Mouse (Mus musculus): ENCODE measurements around the gene Gm14744. TPM values are rescaled to one million over a fixed set of nuclear protein-coding genes. Genes with fewer than 3 reads are reported as not detected.
A peak's percentile ranks its signal among the peaks of the same experiment; 100 is the strongest.
"Not testable (repeated sequence)": the region's sequence is repeated elsewhere in the genome, so short reads cannot be mapped to it uniquely, and the experiment has no call there.

Gm14744 gene
- polyA plus RNA-seq (2015; fragmentation: Nextera tagmentation; extraction: Ambion mirVana), result not detected in 2 replicates

DNA sequence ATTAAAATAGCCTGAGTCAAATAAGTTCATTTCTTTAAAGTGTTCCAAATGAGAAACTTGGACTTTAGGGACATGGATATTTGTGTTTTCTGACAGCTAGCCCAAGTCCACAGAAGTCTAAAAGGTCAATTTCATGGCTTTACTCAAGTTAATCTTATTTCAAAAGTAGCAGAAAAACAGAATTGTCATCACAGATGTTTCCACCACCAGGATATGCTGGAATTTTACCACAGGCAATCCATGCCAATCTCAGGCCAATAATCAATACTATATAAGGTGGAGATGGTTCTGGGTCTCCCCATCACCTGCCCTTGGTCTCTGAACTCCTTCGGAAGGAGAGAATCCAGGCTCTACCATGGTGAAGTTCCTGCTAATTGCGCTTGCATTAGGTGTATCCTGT lies at the start of gene Gm14744:
TSS of gene Gm14744 (plus strand) at position 301 of the 400 bp plus-strand sequence.
- not testable (repeated sequence) for ATAC-seq (replicated peaks; ENCODE audit: low FRiP score, low read depth); H3K4me3 ChIP-seq (replicated peaks; ENCODE audit: low read depth, low read length); H3K9ac ChIP-seq (ENCODE audit: low read depth, low read length); H3K4me2 ChIP-seq (ENCODE audit: low read length); H3K36me3 ChIP-seq (ENCODE audit: insufficient read depth, low read length); H3K27ac ChIP-seq; H3K4me1 ChIP-seq (replicated peaks; ENCODE audit: insufficient read depth, low read length); H3K9me3 ChIP-seq (replicated peaks; ENCODE audit: low read length); H3K27me3 ChIP-seq (ENCODE audit: insufficient read depth, low read length); DNase-seq (ENCODE audit: low spot score)
- WGBS, result 84% methylated on average over 2 of the region's 2 CpGs

DNA sequence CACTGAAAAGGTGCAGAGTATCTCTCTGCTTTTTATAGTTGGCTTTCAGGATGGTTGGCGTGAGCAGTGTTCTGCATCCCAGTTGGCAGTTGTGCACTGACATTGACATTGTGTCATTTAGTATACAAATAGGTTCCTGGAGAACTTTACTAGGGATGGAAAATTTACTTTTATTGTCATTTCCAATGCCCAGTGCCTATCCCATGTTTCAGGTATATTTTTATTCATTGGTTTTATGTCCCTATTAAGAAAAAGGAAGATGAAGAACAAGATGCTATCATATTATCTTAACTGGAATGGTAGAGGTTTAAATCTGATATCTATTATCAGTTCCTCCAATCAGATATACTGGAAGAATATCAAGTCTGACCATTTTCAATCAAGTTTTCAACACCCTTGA lies 11.0 kb upstream of the Gm14744 start, which contains the start of gene Pbsn:
TSS of gene Pbsn (minus strand) at position 101 of the 400 bp plus-strand sequence.
- Histone ChIP-seq H3K4me3 (replicated peaks; ENCODE audit: low read depth, low read length) (no peak within 1 kb of the TSS), H3K4me1 (replicated peaks; ENCODE audit: insufficient read depth, low read length) (no peaks in the 10 kb centered on the region), H3K27ac (no peak within 1 kb of the TSS), H3K36me3 (ENCODE audit: insufficient read depth, low read length) (no peaks in the 10 kb centered on the region), H3K4me2 (ENCODE audit: low read length) (no peak within 1 kb of the TSS), H3K27me3 (ENCODE audit: insufficient read depth, low read length) (no peaks in the 10 kb centered on the region), H3K9me3 (replicated peaks; ENCODE audit: low read length) (no peaks in the 10 kb centered on the region), H3K9ac (ENCODE audit: low read depth, low read length) (no peak within 1 kb of the TSS)
- WGBS, result 89% methylated on average over 1 of the region's 1 CpGs
- no peak for ATAC-seq (replicated peaks; ENCODE audit: low FRiP score, low read depth)
- TF ChIP-seq CTCF (IDR thresholded peaks at IDR 0.05; ENCODE audit: low read depth), result no peak
- DNase-seq (ENCODE audit: low spot score), result no peak

GRCm38 (mm10) chrX:77880033-77880432 lies 15.5 kb downstream of the Gm14744 start:
- not testable (repeated sequence) for H3K9ac ChIP-seq (ENCODE audit: low read depth, low read length); H3K4me3 ChIP-seq (replicated peaks; ENCODE audit: low read depth, low read length); H3K36me3 ChIP-seq (ENCODE audit: insufficient read depth, low read length); H3K27ac ChIP-seq; H3K4me2 ChIP-seq (ENCODE audit: low read length); H3K27me3 ChIP-seq (ENCODE audit: insufficient read depth, low read length); H3K4me1 ChIP-seq (replicated peaks; ENCODE audit: insufficient read depth, low read length); H3K9me3 ChIP-seq (replicated peaks; ENCODE audit: low read length); ATAC-seq (replicated peaks; ENCODE audit: low FRiP score, low read depth)
- peak; percentile 46 for TF ChIP-seq CTCF (IDR thresholded peaks at IDR 0.05; ENCODE audit: low read depth)
- peak; percentile 0 for DNase-seq (ENCODE audit: low spot score)
- WGBS, result 40% methylated on average over 2 of the region's 4 CpGs

Other genes with a start within 250 kb of the Gm14744 start
- 13.9 and 14.5 TPM in 2 replicates for gene Prkx, start 68.5 kb upstream of the Gm14744 start, polyA plus RNA-seq (2015; fragmentation: Nextera tagmentation; extraction: Ambion mirVana)
- not detected in 2 replicates for gene Pbsn, start 11.1 kb upstream of the Gm14744 start, polyA plus RNA-seq (2015; fragmentation: Nextera tagmentation; extraction: Ambion mirVana)
- gene 5430402E10Rik, start 60.3 kb downstream of the Gm14744 start, polyA plus RNA-seq (2015; fragmentation: Nextera tagmentation; extraction: Ambion mirVana), result not detected in 2 replicates
- not detected in 2 replicates for gene Obp1a, start 226.6 kb downstream of the Gm14744 start, polyA plus RNA-seq (2015; fragmentation: Nextera tagmentation; extraction: Ambion mirVana)